Mouse (Mus musculus) forelimb bud, embryonic 11.5 days (tissue): Measurements from ENCODE around the gene Tanc1.

Experiments
- DNase-seq: peaks from one replicate; pipeline ENCODE4 v3.0.0-alpha.2; 2012; ENCODE audit warnings: low read depth, low spot score

The Tanc1 gene

DNA sequence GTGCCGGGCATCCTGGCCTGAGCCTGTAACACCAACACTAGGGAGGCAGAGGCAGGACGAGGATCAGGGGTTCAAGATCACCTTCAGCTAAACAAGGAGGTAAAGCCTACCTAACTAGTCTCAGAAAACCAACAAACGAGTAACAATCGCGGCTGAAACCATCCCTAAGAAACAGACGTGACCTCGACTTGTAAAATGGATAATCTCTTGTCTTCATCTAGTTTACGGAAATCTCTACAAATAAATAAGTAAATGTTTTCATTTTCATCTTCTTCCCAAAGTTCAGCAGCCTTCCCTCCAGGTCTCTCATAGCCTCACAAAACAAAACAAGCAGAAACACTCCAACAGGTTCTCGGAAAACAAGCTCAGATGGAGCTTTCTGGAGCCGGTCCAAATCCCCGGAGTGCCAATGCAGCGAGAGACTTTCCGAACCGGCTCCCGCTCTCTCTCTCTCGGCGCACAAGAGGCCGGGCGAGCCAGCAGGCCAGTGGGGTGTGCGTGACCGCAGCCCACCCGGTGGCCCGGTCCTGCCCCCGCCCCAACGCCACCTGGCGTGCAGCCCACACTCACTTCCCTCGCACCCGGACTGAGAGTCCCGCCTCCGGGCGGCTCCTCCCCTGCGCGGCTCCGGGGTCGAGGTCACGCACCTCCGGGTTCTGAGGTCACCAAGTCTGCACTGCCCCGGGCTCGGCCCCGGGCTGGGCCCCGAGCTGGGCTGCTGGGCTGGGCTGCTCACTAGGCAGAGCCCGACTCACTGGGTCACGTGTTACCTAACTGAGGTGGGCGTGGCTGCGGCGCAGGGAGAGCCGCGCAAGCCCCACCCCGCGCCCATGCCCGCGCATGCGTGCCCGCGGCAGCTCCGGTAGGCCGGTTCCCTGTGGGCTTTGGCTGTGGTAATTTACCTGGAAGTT, 270.2 kb downstream of the Tanc1 start, which contains the start of gene Wdsub1:
Gene Wdsub1 (minus strand): TSS at position 761 of the 911 bp plus-strand sequence.
- peak; percentile 90 for DNase-seq

DNA sequence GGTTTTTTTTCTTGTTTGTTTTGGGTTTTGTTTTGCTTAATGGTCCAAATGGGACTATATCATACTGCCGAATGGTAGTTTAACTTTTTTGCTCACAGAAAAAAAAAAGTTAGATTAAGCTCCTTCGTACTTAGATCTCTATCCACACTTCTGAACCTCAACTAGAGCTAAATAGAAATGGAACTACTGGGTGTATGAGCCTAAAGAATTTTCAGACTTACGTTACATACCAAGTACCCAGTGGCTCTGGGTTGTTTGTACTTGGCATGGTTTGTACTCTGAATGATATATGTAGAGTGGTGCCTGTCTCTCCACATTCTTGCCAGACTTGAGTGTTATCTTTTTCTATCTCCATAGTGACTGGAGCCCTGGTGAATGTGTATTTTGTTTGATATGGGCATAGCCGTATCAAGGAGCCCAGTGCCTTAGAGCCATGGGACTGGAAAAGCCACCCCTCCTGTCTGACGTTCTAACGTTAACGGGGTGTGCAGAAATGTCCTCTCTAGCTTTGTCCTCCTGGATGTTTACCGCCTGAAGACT, 271.0 kb downstream of the Tanc1 start:
- no peak for DNase-seq

DNA sequence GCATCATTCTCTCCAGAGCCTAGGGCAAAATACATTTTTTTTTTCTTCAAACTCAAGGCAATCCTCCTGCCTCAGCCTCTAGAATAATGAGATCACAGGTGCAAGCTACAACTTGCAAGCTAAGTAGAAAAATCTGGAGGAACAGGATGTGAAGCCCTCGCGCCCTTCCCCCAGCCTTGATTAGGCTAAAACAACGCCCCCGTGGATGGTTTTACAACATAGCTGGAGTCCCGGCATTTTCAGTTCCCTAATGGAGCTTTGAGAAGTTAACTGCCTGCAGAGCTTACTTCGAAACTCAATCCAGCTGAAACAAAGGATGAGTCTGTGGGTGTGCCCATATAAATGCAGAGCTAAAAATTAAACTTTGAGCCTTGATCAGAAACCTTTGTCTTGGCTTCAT, 277.9 kb downstream of the Tanc1 start:
- no peak for DNase-seq
